Mouse (Mus musculus): ENCODE results near the gene Pigw. TPM values are rescaled to one million over a fixed set of nuclear protein-coding genes. Genes with fewer than 3 reads are reported as not detected.
"Not testable (repeated sequence)": the region's sequence is repeated elsewhere in the genome, so short reads cannot be mapped to it uniquely, and the experiment has no call there.

Gene Pigw
- polyA plus RNA-seq, 1 experiment = 8.2 TPM

GRCm38 (mm10) chr11:84879007-84879771 is 896 bp downstream of the Pigw start:
- DNase-seq (ENCODE audit: low spot score) = no peak

- not testable (repeated sequence) for DNase-seq (ENCODE audit: low spot score)
Measured at GRCm38 (mm10) chr11:84876020-84876419, 4.1 kb downstream of the Pigw start.

DNA sequence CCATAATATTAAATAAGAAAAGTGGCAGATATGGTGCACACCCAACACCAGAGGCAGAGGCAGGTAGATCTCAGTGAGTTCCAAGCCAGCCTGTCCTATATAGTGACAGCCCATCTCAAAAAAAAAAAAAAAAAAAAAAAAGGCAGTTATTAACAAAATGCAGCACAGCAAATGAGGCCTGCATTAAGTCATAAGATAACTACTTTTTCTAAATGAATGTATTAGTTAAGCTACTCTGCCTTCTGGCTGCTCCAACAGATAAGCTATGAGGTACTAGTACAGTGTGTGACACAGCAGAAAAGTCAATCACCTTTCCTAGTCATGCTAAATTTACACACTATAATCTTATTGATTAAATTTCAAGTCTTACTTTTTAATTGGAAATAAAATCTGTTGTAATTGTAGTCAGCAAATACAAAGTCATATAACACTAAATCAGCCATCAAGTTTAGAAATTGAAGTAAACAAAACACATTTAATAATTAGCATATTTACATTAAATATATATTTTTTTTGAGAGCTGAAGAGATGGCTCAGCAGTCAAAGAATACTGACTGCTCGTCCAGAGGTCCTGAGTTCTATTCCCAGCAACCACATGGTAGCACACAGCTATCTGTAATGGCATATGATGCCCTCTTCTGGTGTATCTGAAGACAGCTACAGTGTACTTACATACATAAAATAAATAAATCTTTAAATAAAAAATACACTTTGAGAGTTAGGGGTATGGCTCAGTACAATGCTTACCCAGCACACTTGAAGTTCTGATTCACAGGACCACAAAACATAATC is 6.8 kb downstream of the Pigw start:
- no peak for DNase-seq (ENCODE audit: low spot score)

DNA sequence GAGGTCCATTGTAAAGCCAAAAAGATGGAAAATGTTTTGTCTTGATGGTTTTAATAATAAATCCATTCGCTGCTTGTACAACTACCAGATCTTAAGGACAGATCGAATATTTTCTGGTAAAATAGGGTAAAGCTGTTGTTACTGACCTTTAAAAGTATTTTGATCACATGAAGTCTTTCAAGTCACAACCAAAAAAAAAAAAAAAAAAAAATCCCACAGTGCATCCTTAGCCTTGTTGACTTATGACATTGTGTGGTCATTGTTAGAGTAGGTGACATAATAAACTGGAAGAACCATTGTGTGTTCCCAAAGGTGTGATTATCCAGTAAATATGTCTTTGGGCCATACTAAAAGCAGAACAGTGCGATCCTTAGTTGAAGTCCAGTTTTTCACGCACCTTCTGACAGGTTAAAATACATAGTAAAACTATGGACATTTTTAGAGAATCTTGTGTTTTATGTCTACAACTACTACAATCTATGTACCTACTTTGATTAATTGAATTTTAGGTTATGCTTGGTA is 8.5 kb downstream of the Pigw start:
- no peak for DNase-seq (ENCODE audit: low spot score)

DNA sequence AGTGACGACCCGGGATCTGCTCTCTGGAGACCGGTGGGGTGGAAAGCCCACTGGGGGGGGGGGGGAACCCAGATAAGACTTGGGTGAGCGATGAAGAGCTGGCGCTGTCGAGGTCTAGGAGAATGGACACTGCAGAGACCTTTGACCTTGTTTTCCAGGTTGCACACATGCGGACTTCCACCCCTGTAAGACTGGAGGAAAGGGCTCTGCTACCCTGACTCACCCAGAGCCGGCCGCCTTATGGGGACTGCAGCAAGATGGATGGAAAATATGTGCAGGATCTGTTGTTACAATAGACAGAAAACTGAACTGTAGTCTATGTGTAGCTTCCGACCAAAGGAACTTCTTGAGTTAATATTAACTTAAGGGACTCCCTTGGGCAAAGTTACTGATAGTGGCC is 9.0 kb downstream of the Pigw start:
- no peak for DNase-seq (ENCODE audit: low spot score)

DNA sequence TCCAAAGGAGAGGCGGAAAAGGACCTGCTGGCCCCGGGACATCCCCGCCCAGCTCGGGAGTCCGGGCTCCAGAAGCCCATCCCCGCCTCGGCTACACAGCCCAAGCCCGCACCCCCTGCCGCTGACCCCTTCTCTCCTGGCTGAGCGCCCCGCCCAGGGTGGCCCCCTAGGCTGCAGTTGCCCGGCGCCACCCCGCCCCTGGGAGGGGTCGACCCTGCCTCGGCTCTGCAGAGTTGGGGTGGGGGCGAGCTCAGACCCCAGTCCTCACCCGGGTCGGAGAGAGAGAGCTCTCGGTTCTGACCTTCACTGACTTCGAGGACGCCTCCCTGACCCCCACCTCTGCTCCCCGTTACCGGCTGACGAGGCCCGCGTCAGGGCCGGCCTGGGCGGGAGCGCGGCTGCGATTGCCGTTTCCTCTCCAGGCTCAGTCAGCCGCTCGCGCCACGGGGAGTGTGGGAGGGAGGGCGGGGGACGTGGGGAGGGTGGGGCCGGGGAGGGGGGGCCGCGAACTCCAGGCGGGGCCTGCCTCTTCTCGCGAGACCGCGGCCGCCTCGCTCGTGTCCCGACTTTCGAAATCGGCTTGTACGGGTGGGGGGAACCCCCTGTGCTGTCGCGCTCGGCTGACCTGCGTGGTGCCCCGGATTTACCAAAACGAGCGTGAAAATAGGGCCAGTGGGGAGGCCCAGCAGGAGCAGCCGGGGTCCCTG is 9.6 kb downstream of the Pigw start, which contains the start of gene Ggnbp2:
Gene Ggnbp2 (minus strand): TSS at position 481 of the 707 bp plus-strand sequence.
- peak; percentile 95 for DNase-seq (ENCODE audit: low spot score)

- DNase-seq (ENCODE audit: low spot score) = peak; percentile 87
Measured at GRCm38 (mm10) chr11:84869537-84870232, 10.4 kb downstream of the Pigw start.

GRCm38 (mm10) chr11:84868786-84869259 is 11.3 kb downstream of the Pigw start:
- DNase-seq (ENCODE audit: low spot score) = no peak

DNA sequence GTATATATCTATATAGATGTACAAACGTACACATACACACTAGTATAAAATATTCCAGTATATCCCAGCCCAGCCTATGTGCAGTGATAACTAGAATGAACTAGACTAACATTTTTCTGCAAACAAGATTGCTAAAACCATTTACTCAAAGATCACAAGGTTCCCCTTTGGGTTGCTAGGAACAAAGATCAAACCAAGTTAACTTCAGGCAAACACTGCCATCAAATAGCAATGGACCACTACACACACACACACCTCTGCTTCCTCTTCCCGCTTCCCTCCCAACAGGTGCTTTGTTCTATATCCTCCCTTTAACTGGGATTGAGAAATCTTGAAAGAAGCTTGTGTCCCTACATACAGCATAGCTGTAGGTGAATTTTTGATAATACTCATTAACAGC is 12.5 kb downstream of the Pigw start:
- DNase-seq (ENCODE audit: low spot score) = no peak

GRCm38 (mm10) chr11:84865268-84865667 is 14.8 kb downstream of the Pigw start:
- no peak for DNase-seq (ENCODE audit: low spot score)

GRCm38 (mm10) chr11:84855285-84855684 is 24.8 kb downstream of the Pigw start:
- DNase-seq (ENCODE audit: low spot score) = no peak

GRCm38 (mm10) chr11:84847475-84848090 is 32.5 kb downstream of the Pigw start:
- no peak for DNase-seq (ENCODE audit: low spot score)

GRCm38 (mm10) chr11:84846741-84847474 is 33.2 kb downstream of the Pigw start:
- no peak for DNase-seq (ENCODE audit: low spot score)

GRCm38 (mm10) chr11:84839330-84839729 is 40.8 kb downstream of the Pigw start:
- no peak for DNase-seq (ENCODE audit: low spot score)

DNA sequence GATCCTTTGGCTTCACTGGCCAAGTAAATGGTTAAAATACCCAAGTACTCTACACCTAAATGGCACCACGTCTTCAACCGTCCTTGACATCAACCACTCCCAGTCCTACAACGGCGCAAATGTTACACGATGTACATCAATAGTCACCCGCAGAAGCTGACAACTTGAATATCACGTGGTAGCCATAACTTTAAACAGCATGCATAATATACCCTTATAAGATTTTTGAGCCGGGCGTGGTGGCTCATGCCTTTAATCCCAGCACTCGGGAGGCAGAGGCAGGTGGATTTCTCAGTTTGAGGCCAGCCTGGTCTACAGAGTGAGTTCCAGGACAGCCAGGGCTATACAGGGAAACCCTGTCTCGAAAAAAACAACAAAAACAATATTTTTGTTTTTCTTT is 50.6 kb downstream of the Pigw start:
- not testable (repeated sequence) for DNase-seq (ENCODE audit: low spot score)

DNA sequence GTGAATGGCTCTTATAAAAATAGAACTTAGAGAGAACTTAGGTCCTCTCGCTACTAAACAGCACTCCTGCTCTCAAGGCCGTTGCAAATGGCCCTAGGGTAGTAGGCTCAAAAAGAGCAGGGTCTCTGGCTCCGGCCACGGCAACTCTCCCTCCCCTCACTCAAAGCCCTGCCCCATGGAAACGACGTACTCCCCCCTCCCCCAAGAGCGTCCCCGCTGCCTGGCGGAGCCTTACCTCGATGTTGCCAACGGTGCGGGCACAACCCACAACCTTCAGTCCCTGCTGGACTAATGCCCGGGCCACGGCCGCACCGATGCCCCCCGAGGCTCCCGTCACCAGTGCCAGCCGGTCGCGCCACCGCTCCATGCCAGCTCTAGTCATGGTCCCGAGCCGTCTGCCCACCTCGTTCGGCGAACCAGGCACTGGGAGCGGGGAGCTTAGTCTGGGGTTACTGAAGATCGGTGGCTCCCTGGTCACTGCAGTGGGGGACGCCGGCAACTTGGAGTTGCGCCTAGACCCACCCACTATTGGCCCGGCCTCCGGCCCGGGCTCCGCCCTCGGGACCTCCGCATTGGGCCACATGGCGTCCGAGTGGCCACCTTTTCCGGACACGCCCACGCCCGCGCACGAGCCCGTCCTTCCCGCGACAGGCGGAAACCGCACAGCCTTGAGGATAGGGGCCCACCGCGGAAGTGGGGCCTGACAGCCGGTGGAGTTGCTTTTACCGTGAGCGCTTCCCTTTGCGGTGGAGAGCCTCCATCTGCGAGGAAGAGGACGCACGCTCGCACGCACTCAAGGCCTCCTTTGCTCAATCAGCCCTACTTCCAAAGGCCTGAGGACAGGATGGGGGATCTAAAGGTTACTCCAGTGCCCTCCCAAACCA is 51.3 kb downstream of the Pigw start, which contains the start of gene Dhrs11:
Gene Dhrs11 (minus strand): TSS at position 479 of the 884 bp plus-strand sequence.
- DNase-seq (ENCODE audit: low spot score) = peak; percentile 83

DNA sequence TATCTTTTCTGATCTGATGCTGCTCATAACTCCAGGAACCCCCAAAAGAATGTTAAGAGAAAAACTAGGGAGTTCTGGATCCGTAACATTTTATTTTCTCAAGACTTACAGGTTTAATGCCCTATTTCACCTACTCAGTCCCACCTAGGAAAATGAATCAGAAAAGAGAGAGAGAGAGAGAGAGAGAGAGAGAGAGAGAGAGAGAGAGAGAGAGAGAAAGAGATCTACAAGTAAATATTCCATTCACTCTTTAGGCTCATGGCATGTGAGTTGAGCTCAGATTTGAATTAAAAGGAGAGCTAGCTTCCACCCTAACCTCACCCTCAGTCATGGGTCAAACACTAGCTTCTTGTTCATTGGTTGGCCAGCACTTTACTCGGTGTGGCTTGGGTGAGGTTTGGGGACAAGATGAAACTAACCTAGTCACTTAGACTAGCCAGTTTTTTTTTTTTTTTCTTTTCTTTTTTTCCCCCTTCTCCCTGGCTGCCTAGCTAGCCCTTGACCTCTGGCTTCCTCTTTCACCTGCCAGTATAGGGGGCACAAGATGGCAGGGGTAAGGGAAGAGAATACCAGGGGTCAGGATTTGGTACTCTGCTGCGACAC is 52.1 kb downstream of the Pigw start:
- no peak for DNase-seq (ENCODE audit: low spot score)

DNA sequence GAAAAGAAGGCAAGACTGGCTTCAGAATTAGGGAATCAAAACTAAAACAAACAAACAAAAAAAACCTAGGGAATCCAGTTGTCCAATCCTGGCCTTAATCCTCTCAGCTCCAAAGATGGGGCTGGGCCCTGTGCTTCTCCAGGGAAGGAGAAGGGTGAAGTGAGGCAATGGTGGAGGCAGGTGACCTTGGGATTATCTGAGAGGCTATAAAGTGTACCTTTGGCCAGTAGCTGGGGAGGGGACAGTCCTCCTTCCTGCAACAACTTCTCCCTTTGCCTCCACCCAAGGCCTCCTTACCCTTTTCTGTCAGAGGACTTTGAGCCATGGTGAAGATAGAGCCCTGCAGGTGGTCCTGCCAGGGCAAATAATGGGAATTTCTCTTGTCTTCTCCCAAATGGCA is 52.6 kb downstream of the Pigw start:
- no peak for DNase-seq (ENCODE audit: low spot score)

Data from urinary bladder, adult 2 months (tissue).